7 mouse cellular contexts compared by ENCODE assay signal in genomic region chr8:95434686-95435439, GRCm38 (mm10). TPM values are rescaled to one million over a fixed set of nuclear protein-coding genes. Genes with fewer than 3 reads are reported as not detected.
DNase-seq lines count a peak whose midpoint lies in the region; ATAC-seq lines count a peak whose summit lies in the region.

TSS of gene Cfap20 (minus strand) at chr8:95434869.

- intact Hi-C loops in gastrocnemius, postnatal 36 days (cut with DNase I): loop anchor here (2.0 kb wide), 1 partner anchor 82 kb away; the partner anchor contains the start of gene Mmp15
- intact Hi-C loops in left cerebral cortex, postnatal 25 days (cut with DNase I): loop anchor here (1.0 to 10.0 kb wide), 5 partner anchors 54 to 197 kb away; partner anchors contain the start of genes Gins3, Usb1 and Zfp319

- H3K4me1 ChIP-seq in intestine, embryonic 15.5 days (replicated peaks): peaks cover 28% of the 10 kb centered on the region
- H3K4me1 ChIP-seq in midbrain, embryonic 10.5 days: peaks cover 42% of the 10 kb centered on the region

- peak within 1 kb of the TSS; percentile 95 for H3K4me3 ChIP-seq in intestine, embryonic 15.5 days (replicated peaks)
- H3K4me3 ChIP-seq in midbrain, embryonic 10.5 days: peak within 1 kb of the TSS; percentile 90

- peak; percentile 97 for ATAC-seq in intestine, embryonic 15.5 days

- peak within 1 kb of the TSS; percentile 94 for H3K9ac ChIP-seq in intestine, embryonic 15.5 days

- H3K27me3 ChIP-seq in intestine, embryonic 15.5 days (replicated peaks): no peaks in the 10 kb centered on the region
- H3K27me3 ChIP-seq in midbrain, embryonic 10.5 days (ENCODE audit: low read depth, poor library complexity, severe bottlenecking): no peaks in the 10 kb centered on the region

- WGBS in intestine, embryonic 15.5 days: under 1% methylated on average over 50 of the region's 51 CpGs
- 1% methylated on average over 51 of the region's 51 CpGs for WGBS in midbrain, embryonic 10.5 days

- peak within 1 kb of the TSS; percentile 78 for H3K4me2 ChIP-seq in intestine, embryonic 15.5 days (replicated peaks)

- H3K9me3 ChIP-seq in intestine, embryonic 15.5 days: no peaks in the 10 kb centered on the region
- H3K9me3 ChIP-seq in midbrain, embryonic 10.5 days (replicated peaks): no peaks in the 10 kb centered on the region

- peak within 1 kb of the TSS; percentile 93 for H3K27ac ChIP-seq in intestine, embryonic 15.5 days
- H3K27ac ChIP-seq in midbrain, embryonic 10.5 days (replicated peaks): peak within 1 kb of the TSS; percentile 94

- H3K36me3 ChIP-seq in intestine, embryonic 15.5 days: no peaks in the 10 kb centered on the region
- peaks cover 3% of the 10 kb centered on the region; the same call in 1 of the 2 replicates for H3K36me3 ChIP-seq in midbrain, embryonic 10.5 days

- DNase-seq in adrenal gland, adult 2 months: peak; percentile 100
- DNase-seq in embryo, embryonic 11.5 days (ENCODE audit: low read depth, low spot score): peak; percentile 98
- DNase-seq in gastrocnemius, postnatal 36 days: peak; percentile 99
- peak; percentile 98 to 99 for DNase-seq in left cerebral cortex, postnatal 25 days (ENCODE audit: low spot score in 2 of 2)
- peak; percentile 100 for DNase-seq in midbrain, embryonic 10.5 days (ENCODE audit: low spot score)
- DNase-seq in right cerebral cortex, postnatal 4 days: peak; percentile 98

RNA-seq across cellular contexts. Expression of gene Cfap20, which starts in this region (rescaled TPM):
- 10 to 100 TPM; 40.7 to 42.4 TPM for total RNA-seq in adrenal gland, adult 2 months (2021)
- polyA plus RNA-seq in adrenal gland, adult 2 months (2012; rRNA removed): 49.1 and 62.3 TPM in 2 replicates
- 1 to 10 TPM; 5.8 to 6.0 TPM for total RNA-seq in gastrocnemius, postnatal 36 days (2021)
- polyA plus RNA-seq in intestine, embryonic 15.5 days (2015; fragmentation: Nextera tagmentation; extraction: Ambion mirVana): 114 and 123 TPM in 2 replicates
- 10 to 100 TPM; 57.8 to 60.0 TPM for total RNA-seq in left cerebral cortex, postnatal 25 days (2021)
- 145 and 150 TPM in 2 replicates for polyA plus RNA-seq in midbrain, embryonic 10.5 days (2016; fragmentation: Nextera tagmentation; extraction: Ambion mirVana)

Comparison
In these comparisons a context has a peak if more than half of its experiments do, and no peak if none do; other contexts are left out.
1. Peak in every context shown above with its lines: DNase-seq, ATAC-seq, H3K4me3 ChIP-seq and H3K27ac ChIP-seq.
2. RNA of gene Cfap20 (total RNA-seq): 57.8 to 60.0 TPM in left cerebral cortex, postnatal 25 days and 40.7 to 42.4 TPM in adrenal gland, adult 2 months; 5.8 to 6.0 TPM in gastrocnemius, postnatal 36 days; every median in the first group is over 4 times any median in the second.